Mouse (Mus musculus): ENCODE results near the gene Dnajb8. TPM values are rescaled to one million over a fixed set of nuclear protein-coding genes. Genes with fewer than 3 reads are reported as not detected.
A peak's percentile ranks its signal among the peaks of the same experiment; 100 is the strongest.

Dnajb8 gene
- polyA plus RNA-seq, 1 experiment from 2014 or later: not detected

DNA sequence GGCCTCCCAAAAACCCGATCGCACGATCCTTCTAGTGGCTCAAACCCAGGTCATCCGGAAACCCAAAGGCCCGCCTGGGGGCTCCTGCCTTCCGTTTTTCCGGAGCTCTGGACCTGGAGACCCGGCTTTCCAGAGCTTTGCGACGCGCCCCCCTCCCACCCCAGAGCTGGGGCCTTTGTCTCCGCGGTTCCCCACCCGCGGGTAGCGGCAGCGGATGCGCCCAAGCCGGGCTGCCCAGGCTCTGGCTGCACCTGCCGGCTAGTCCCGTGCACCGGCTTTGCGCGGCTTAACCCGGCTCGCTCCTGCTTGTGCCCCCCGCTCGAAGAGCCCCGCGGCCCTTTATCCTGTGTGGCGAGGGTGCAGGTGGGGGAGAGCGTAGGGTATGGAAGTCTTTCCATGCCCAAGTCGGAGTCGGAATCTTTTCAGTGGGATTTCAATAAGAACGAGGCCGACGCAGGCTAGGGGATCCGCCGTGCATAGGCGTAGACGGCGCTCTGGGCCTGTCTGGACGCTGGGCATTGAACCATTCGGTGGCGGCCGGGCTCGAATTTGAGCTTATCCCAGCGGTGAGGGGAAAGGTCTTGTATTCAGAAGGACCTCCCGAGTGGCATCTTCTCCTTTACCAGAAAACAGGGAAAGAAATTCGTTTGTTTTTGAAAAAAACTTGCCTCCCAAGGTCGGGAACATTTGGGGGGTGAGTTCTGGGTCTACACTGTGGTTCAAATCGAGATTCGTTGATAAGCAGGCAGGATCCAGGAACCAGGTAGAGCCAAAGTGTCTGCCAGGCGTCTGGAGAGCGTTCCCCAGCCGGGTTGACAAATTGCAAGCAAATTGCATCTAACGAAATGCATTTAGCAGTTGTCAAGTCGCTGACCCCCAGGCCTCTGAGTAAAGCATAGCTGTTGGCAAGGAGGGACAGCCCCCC lies 27.8 kb upstream of the Dnajb8 start:
- ATAC-seq (replicated peaks; ENCODE audit: low FRiP score): no peak
- 3% methylated on average over 58 of the region's 58 CpGs for WGBS
- Histone ChIP-seq H3K4me2 (peak overlapping the region; percentile 80), H3K9me3 (replicated peaks) (no peaks in the 10 kb centered on the region), H3K27ac (no peak overlapping the region), H3K27me3 (peaks cover 100% of the 10 kb centered on the region), H3K4me1 (peaks cover 70% of the 10 kb centered on the region), H3K36me3 (no peaks in the 10 kb centered on the region), H3K9ac (peak overlapping the region; percentile 50), H3K4me3 (replicated peaks) (peak overlapping the region; percentile 42)

- H3K27ac ChIP-seq: no peak overlapping the region
- H3K4me2 ChIP-seq: peak overlapping the region; percentile 80; the same call in 1 of the 2 replicates
- no peak for ATAC-seq (replicated peaks; ENCODE audit: low FRiP score)
- H3K4me3 ChIP-seq (replicated peaks): peak overlapping the region; percentile 56; the same call in 1 of the 2 replicates
- no peak overlapping the region for H3K9ac ChIP-seq
- H3K27me3 ChIP-seq: peaks cover 100% of the 10 kb centered on the region
- no peaks in the 10 kb centered on the region for H3K36me3 ChIP-seq
- no peaks in the 10 kb centered on the region for H3K9me3 ChIP-seq (replicated peaks)
- peaks cover 70% of the 10 kb centered on the region for H3K4me1 ChIP-seq
- WGBS: 18% methylated on average over 7 of the region's 7 CpGs
Measured at GRCm38 (mm10) chr6:88194978-88195325, 27.1 kb upstream of the Dnajb8 start.

DNA sequence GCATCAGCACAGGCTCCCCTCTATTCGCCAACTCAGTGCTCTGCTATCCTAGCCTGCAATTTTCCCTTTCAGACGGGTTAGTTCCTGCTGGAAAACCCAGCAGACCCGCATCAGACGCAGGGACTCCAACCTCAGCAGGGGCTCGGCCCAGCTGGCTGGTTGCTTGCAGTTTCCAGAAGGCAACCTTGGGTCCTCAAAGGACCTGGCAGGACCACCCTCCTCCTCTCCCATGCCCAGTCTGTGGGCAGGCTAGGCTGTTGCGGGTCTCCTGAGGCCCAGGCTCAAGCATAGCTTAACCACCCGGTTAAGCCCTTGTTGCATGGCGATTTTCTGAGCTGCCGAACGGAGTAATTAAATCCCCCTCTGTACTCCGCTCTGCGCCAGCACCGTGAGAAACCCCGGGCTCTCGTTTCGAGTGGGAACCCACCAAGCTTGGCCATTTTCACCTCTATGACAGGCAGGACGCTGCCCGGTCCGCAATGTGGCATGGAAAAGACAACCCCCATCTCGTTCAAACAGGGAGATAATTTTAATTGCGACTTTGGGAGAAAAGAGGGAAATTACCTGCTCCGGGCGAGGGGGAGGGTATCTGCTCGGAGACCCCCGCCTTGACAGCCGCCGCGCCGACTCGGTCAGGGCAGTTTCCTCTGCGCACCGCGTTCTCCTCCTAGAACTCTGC lies 25.9 kb upstream of the Dnajb8 start:
- no peak for ATAC-seq (replicated peaks; ENCODE audit: low FRiP score)
- Histone ChIP-seq H3K4me2 (peak overlapping the region; percentile 80), H3K27ac (no peak overlapping the region; the same call in 1 of the 2 replicates), H3K9ac (peak overlapping the region; percentile 29), H3K27me3 (peaks cover 100% of the 10 kb centered on the region), H3K4me1 (peaks cover 71% of the 10 kb centered on the region), H3K36me3 (no peaks in the 10 kb centered on the region), H3K4me3 (replicated peaks) (peak overlapping the region; percentile 56), H3K9me3 (replicated peaks) (no peaks in the 10 kb centered on the region)
- WGBS: 9% methylated on average over 33 of the region's 33 CpGs

DNA sequence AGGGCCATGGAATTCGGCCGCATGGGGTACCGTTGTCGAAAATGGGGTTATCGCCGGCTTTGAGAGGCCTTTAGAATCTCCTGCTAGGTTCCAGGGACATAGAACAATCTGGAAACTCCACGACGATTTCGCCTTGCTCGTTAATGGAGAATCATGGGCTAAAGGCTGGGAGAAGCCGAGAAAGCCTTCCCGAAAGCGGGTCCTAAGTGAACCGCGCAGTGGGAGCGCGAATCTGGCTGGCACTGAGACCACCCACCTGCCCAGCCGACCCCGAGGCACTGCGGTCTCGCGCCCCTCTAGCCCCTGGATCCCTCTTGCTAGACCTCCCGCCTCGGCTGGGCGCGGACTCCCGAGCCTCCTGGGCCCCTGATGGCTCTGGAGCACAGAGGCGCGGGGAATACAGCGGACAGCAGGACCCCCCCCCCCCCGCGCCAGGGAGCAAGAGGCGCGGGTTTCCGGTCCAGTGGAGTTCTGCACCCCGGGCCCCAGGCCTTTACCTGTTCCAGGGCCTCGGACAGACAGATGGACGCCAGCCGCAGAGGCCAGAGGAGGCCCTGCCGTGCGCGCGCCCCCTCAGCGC lies 25.2 kb upstream of the Dnajb8 start:
- peaks cover 76% of the 10 kb centered on the region for H3K4me1 ChIP-seq
- H3K9me3 ChIP-seq (replicated peaks): no peaks in the 10 kb centered on the region
- WGBS: under 1% methylated on average over 44 of the region's 44 CpGs
- peaks cover 100% of the 10 kb centered on the region for H3K27me3 ChIP-seq
- peak overlapping the region; percentile 56 for H3K4me3 ChIP-seq (replicated peaks)
- peak overlapping the region; percentile 69 for H3K27ac ChIP-seq
- no peaks in the 10 kb centered on the region for H3K36me3 ChIP-seq
- H3K4me2 ChIP-seq: peak overlapping the region; percentile 80
- ATAC-seq (replicated peaks; ENCODE audit: low FRiP score): no peak; the same call in 1 of the 2 replicates
- H3K9ac ChIP-seq: peak overlapping the region; percentile 29

DNA sequence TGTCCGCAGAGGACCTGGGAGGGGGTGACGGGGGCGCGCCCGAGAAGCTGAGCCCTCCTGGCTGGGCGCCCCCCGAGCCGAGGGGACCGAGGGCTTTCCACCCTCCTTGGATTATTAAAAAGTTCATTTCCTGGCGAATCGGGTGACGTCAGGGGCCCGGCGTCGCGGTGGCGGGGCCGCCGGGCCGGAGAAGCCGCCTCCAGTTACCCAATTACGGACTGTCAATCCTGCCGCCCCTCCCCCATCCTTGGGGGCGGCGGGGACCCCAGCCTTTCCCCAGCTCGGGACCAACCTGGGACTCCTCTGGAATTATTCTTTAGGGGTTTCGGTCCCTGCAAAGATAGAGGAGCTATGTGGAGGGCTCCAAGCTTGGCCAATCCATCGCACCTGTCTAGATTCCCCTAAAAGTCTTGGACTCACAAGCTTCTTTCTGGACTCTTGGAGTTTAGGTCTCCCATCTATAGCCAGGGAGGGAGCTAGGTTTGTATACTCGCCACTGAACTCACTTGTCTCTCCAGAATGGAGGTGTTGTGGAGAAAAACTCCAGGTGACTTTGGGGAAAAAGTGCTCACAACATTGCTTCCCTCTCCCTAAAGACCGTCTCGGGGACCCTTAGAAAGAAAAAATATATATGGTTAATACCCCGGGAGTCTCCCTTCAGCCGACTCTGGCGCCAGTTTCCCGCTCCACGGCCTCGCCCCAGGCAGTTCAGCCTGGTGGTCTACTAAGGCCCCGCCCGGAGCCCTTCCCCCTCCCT lies 24.6 kb upstream of the Dnajb8 start:
- no peak for ATAC-seq (replicated peaks; ENCODE audit: low FRiP score)
- Histone ChIP-seq H3K4me2 (peak overlapping the region; percentile 80), H3K9me3 (replicated peaks) (no peaks in the 10 kb centered on the region), H3K4me3 (replicated peaks) (peak overlapping the region; percentile 56), H3K27ac (peak overlapping the region; percentile 69), H3K36me3 (no peaks in the 10 kb centered on the region), H3K9ac (peak overlapping the region; percentile 29), H3K4me1 (peaks cover 83% of the 10 kb centered on the region), H3K27me3 (peaks cover 100% of the 10 kb centered on the region)
- 1% methylated on average over 39 of the region's 39 CpGs for WGBS

DNA sequence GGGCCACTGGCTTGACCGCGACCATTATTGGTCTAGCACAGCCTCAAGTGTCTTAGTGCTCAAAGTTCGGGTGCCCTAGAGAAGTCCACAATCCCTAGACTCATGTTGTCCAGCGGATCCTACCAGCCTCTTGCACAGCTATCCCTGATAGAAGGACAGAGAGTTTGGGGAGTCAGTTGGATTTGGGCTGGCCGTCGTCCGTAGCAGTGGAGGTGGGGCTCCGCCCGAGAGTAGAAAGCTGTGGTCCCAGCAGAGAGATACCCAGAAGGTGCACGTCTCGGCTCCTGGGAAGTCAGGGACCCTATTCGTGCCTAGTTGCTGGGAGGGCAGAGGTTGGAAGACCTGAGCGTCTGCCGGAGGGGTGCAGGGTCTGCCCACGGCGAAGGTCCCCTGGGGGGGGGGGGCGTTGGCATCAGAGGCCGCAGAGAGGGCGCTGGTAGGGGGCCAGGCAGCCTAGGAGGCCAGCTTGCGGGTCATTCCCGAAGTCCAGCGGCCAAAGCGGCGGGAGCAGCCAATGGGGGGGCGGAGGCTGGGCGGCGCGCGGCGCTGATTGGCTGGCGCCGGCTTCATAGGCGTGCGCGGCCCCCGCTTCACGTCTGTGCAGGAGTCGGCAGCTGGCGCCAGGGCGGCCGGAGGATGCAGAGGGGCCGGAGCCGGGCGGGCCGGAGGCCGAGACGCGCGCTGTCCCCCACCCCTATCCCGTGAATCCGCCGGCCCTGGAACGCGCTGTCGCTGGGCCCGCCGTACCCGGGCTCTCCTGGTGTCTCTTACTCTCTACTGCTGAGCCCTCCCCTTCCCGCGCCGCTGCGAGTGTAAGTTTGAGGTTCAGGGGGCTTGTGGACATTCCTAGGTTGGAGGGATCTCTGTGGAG lies 23.8 kb upstream of the Dnajb8 start:
- Histone ChIP-seq H3K27me3 (peaks cover 98% of the 10 kb centered on the region), H3K27ac (peak overlapping the region; percentile 69), H3K4me2 (peak overlapping the region; percentile 80), H3K36me3 (no peaks in the 10 kb centered on the region), H3K4me3 (replicated peaks) (peak overlapping the region; percentile 56), H3K4me1 (peaks cover 85% of the 10 kb centered on the region), H3K9ac (peak overlapping the region; percentile 53), H3K9me3 (replicated peaks) (no peaks in the 10 kb centered on the region)
- ATAC-seq (replicated peaks; ENCODE audit: low FRiP score): peak; percentile 74
- WGBS: under 1% methylated on average over 62 of the region's 62 CpGs

DNA sequence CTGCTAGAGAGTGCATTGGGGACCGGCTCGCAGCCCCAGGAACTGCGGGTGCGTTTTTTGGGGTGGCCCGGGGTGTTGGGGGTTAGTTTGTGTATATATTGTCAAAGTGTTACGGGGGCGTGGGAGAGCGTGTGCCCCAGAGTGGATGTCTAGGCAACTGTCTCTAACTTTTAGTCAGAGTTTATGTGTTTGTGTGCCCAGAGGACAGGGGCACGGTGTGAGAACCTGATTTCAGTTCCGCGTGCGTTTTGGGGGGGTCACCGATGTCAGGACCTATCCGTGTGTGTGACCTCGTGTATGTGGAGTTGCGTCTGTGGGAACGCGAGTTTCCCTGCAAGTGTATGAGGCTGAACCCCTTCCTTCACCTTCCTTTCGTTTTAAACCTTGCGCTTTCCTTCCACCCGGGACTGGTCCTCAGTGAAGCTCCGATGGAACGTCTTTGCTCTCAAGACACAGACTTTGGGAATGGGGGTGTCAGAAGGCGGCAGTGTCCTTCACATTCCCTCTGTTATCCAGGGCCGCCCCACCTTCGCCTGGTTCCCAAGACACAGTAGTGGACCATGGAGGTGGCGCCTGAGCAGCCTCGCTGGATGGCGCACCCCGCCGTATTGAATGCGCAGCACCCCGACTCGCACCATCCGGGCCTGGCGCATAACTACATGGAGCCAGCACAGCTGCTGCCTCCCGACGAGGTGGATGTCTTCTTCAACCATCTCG lies 22.9 kb upstream of the Dnajb8 start:
- no peaks in the 10 kb centered on the region for H3K36me3 ChIP-seq
- peak overlapping the region; percentile 80 for H3K4me2 ChIP-seq
- under 1% methylated on average over 39 of the region's 39 CpGs for WGBS
- H3K9ac ChIP-seq: peak overlapping the region; percentile 53
- no peak for ATAC-seq (replicated peaks; ENCODE audit: low FRiP score)
- H3K27me3 ChIP-seq: peaks cover 98% of the 10 kb centered on the region
- peaks cover 85% of the 10 kb centered on the region for H3K4me1 ChIP-seq
- peak overlapping the region; percentile 19; the same call in 1 of the 2 replicates for H3K27ac ChIP-seq
- no peaks in the 10 kb centered on the region for H3K9me3 ChIP-seq (replicated peaks)
- H3K4me3 ChIP-seq (replicated peaks): peak overlapping the region; percentile 56

GRCm38 (mm10) chr6:88199718-88200692 lies 22.1 kb upstream of the Dnajb8 start:
- peaks cover 98% of the 10 kb centered on the region for H3K27me3 ChIP-seq
- peak overlapping the region; percentile 80 for H3K4me2 ChIP-seq
- WGBS: 9% methylated on average over 50 of the region's 50 CpGs
- H3K9me3 ChIP-seq (replicated peaks): no peaks in the 10 kb centered on the region
- H3K27ac ChIP-seq: peak overlapping the region; percentile 32; the same call in 1 of the 2 replicates
- no peaks in the 10 kb centered on the region for H3K36me3 ChIP-seq
- peaks cover 88% of the 10 kb centered on the region for H3K4me1 ChIP-seq
- H3K4me3 ChIP-seq (replicated peaks): peak overlapping the region; percentile 56
- H3K9ac ChIP-seq: peak overlapping the region; percentile 53
- no peak for ATAC-seq (replicated peaks; ENCODE audit: low FRiP score)

DNA sequence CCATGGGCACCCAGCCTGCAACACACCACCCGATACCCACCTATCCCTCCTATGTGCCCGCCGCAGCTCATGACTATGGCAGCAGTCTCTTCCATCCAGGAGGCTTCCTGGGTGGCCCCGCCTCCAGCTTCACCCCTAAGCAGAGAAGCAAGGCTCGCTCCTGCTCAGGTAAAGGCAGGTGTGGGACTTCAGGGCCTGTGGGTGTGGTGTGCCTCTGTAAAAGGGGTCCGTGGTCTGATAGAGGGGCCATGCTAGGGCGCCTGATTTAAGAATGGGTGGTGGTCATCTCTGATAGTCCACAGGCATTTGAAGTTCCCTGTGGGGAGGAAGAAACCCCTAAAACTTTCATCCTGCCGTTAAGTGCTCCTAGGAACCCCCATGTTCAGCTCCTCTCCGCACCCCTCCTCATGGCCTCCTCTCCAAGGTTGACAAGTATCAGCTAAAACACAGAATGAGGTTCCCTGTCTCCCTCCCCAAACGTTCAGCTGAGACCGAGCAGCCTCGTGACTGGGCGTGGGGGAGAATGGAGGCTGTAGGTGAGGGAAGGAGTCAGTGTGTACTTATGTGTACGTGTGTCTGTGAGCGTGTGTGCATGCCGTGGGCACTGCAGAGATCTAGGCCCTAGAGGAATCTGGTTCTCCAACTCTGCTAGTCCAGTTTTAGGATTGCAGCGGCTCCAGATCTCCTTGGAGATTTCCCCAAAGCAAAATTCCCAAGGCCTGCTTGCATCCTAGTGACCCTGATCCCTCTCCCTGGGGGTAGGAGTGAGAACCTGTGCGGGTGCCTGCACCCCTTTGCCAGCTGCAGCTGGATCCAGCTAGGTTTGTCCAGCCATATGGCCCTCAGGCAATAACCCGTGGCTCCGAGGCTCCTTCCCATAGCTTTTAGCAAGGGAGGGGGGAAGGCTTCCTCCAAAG lies 21.1 kb upstream of the Dnajb8 start:
- Histone ChIP-seq H3K4me1 (peaks cover 95% of the 10 kb centered on the region), H3K27me3 (peaks cover 98% of the 10 kb centered on the region), H3K27ac (peak overlapping the region; percentile 84), H3K9me3 (replicated peaks) (no peaks in the 10 kb centered on the region), H3K4me2 (peak overlapping the region; percentile 80), H3K4me3 (replicated peaks) (peak overlapping the region; percentile 56), H3K9ac (peak overlapping the region; percentile 53; the same call in 1 of the 2 replicates), H3K36me3 (0 out of 2 replicates have a peak, but pooled peaks cover 4% of the 10 kb centered on the region)
- ATAC-seq (replicated peaks; ENCODE audit: low FRiP score): no peak
- 25% methylated on average over 20 of the region's 20 CpGs for WGBS
